Mouse (Mus musculus): Measurements from ENCODE around the gene Thpo. TPM values are rescaled to one million over a fixed set of nuclear protein-coding genes. Genes with fewer than 3 reads are reported as not detected.

The Thpo gene
- total and polyA plus RNA-seq, 3 experiments: not detected

- Histone ChIP-seq H3K4me1 (ENCODE audit: control insufficient read depth in 1 of 2, insufficient read depth in 2 of 2, low read length in 2 of 2) (no peaks in the 10 kb centered on the region), H3K36me3 (ENCODE audit: control insufficient read depth in 1 of 2, insufficient read depth in 2 of 2, low read length in 2 of 2) (no peaks in the 10 kb centered on the region), H3K27ac (ENCODE audit: control insufficient read depth, low read depth, low read length) (no peak overlapping the region), H3K4me3 (ENCODE audit: control insufficient read depth in 1 of 2, insufficient read depth in 1 of 2, low read depth in 2 of 2, low read length in 2 of 2) (no peak overlapping the region), H3K27me3 (ENCODE audit: control insufficient read depth in 1 of 2, insufficient read depth in 2 of 2, low read length in 2 of 2) (no peaks in the 10 kb centered on the region; a peak in 2 of 4 replicates), H3K9me3 (replicated peaks; ENCODE audit: insufficient read depth, low read length) (no peaks in the 10 kb centered on the region), H3K79me2 (ENCODE audit: control insufficient read depth, insufficient read depth, low read length, poor library complexity) (no peaks in the 10 kb centered on the region), H3K9ac (ENCODE audit: control insufficient read depth, low read depth, low read length, poor library complexity, severe bottlenecking) (no peak overlapping the region)
- TF ChIP-seq MXI1 (IDR thresholded peaks at IDR 0.05; ENCODE audit: low read depth, low read length) (no peak), USF1 (IDR thresholded peaks at IDR 0.05; ENCODE audit: low read depth, low read length) (no peak), GATA1 (IDR thresholded peaks at IDR 0.05; ENCODE audit: low read depth, low read length) (no peak), ZMIZ1 (IDR thresholded peaks at IDR 0.05; ENCODE audit: low read depth, low read length) (no peak), NELFE (IDR thresholded peaks at IDR 0.05; ENCODE audit: low read depth, low read length) (no peak), SIN3A (IDR thresholded peaks at IDR 0.05; ENCODE audit: low read length) (no peak), E2F4 (IDR thresholded peaks at IDR 0.05; ENCODE audit: borderline replicate concordance, low read depth, low read length) (no peak), ETS1 (IDR thresholded peaks at IDR 0.05; ENCODE audit: low read depth, low read length) (no peak), POLR2A (IDR thresholded peaks at IDR 0.05; ENCODE audit: control insufficient read depth in 1 of 2, insufficient read depth in 1 of 2, low read depth in 1 of 2, low read length in 2 of 2, poor library complexity in 1 of 2) (no peak), ZKSCAN1 (IDR thresholded peaks at IDR 0.05; ENCODE audit: low read depth, low read length) (no peak), BHLHE40 (IDR thresholded peaks at IDR 0.05; ENCODE audit: borderline replicate concordance, low read depth, low read length) (no peak), RAD21 (IDR thresholded peaks at IDR 0.05; ENCODE audit: low read depth, low read length) (no peak), ZC3H11A (IDR thresholded peaks at IDR 0.05; ENCODE audit: low read depth, low read length) (no peak), CHD2 (IDR thresholded peaks at IDR 0.05; ENCODE audit: low read length) (no peak), CTCF (IDR thresholded peaks at IDR 0.05 in 2 of 3, conservative IDR thresholded peaks at IDR 0.05 in 1 of 3; ENCODE audit: control insufficient read depth in 1 of 3, insufficient read depth in 1 of 3, low read depth in 2 of 3, low read length in 3 of 3, poor library complexity in 1 of 3, severe bottlenecking in 1 of 3) (no peak), MYC (IDR thresholded peaks at IDR 0.05; ENCODE audit: low read depth, low read length) (no peak), GABPA (IDR thresholded peaks at IDR 0.05; ENCODE audit: low read depth, low read length) (no peak), ZNF384 (IDR thresholded peaks at IDR 0.05; ENCODE audit: low read depth, low read length) (no peak)
- no peak for DNase-seq (ENCODE audit: low read depth, low spot score)
These were observed 1.9 kb upstream of the Thpo start for GRCm38 (mm10) chr16:20736168-20736567.

GRCm38 (mm10) chr16:20735651-20736050 is 1.3 kb upstream of the Thpo start:
- Histone ChIP-seq H3K4me3 (ENCODE audit: control insufficient read depth in 1 of 2, insufficient read depth in 1 of 2, low read depth in 2 of 2, low read length in 2 of 2) (no peak overlapping the region), H3K4me1 (ENCODE audit: control insufficient read depth in 1 of 2, insufficient read depth in 2 of 2, low read length in 2 of 2) (no peaks in the 10 kb centered on the region), H3K9me3 (replicated peaks; ENCODE audit: insufficient read depth, low read length) (no peaks in the 10 kb centered on the region), H3K27ac (ENCODE audit: control insufficient read depth, low read depth, low read length) (no peak overlapping the region), H3K9ac (ENCODE audit: control insufficient read depth, low read depth, low read length, poor library complexity, severe bottlenecking) (no peak overlapping the region), H3K27me3 (ENCODE audit: control insufficient read depth in 1 of 2, insufficient read depth in 2 of 2, low read length in 2 of 2) (no peaks in the 10 kb centered on the region; a peak in 2 of 4 replicates), H3K36me3 (ENCODE audit: control insufficient read depth in 1 of 2, insufficient read depth in 2 of 2, low read length in 2 of 2) (no peaks in the 10 kb centered on the region), H3K79me2 (ENCODE audit: control insufficient read depth, insufficient read depth, low read length, poor library complexity) (no peaks in the 10 kb centered on the region)
- no peak for DNase-seq (ENCODE audit: low read depth, low spot score)
- no peak for TF ChIP-seq MXI1 (IDR thresholded peaks at IDR 0.05; ENCODE audit: low read depth, low read length)
- TF ChIP-seq MAZ (IDR thresholded peaks at IDR 0.05; ENCODE audit: low read depth, low read length): no peak
- no peak for TF ChIP-seq GABPA (IDR thresholded peaks at IDR 0.05; ENCODE audit: low read depth, low read length)
- TF ChIP-seq E2F4 (IDR thresholded peaks at IDR 0.05; ENCODE audit: borderline replicate concordance, low read depth, low read length): no peak
- no peak for TF ChIP-seq SIN3A (IDR thresholded peaks at IDR 0.05; ENCODE audit: low read length)

Measured in MEL (cell line).